Mouse (Mus musculus) heart, embryonic 16.5 days (tissue): ENCODE results near the gene Unk. TPM values are rescaled to one million over a fixed set of nuclear protein-coding genes. Genes with fewer than 3 reads are reported as not detected.

ENCODE experiments used
- ATAC-seq: fragments of 200-750 bp; cut with Nextera tagmentation; replicated peaks from 2 replicates; pipeline ENCODE4 v1.8.0; 2017; ENCODE audit warnings: moderate number of reproducible peaks; ENCODE audit not compliant: insufficient read depth, low FRiP score; ENCODE audit errors: extremely low read depth
- H3K27ac ChIP-seq: fragments of 300-500 bp; sonication (generic); 2 replicates; pipeline ENCODE4 v1.5.1; 2014; ENCODE audit warnings: mild to moderate bottlenecking, low read length, control low read depth, moderate library complexity
- H3K27me3 ChIP-seq: fragments of 300-500 bp; sonication (generic); 2 replicates; pipeline ENCODE4 v1.6.1; 2014; ENCODE audit warnings: low read length, mixed read lengths; ENCODE audit not compliant: control insufficient read depth, insufficient read depth
- H3K36me3 ChIP-seq: fragments of 300-500 bp; sonication (generic); 2 replicates; pipeline ENCODE4 v1.6.1; 2014; ENCODE audit not compliant: control insufficient read depth, insufficient read depth
- H3K4me1 ChIP-seq: fragments of 300-500 bp; sonication (generic); 2 replicates; pipeline ENCODE4 v1.6.1; 2014; ENCODE audit warnings: low read length, mixed read lengths; ENCODE audit not compliant: control insufficient read depth, insufficient read depth
- H3K4me2 ChIP-seq: fragments of 300-500 bp; sonication (generic); 2 replicates; pipeline ENCODE4 v1.6.1; 2014; ENCODE audit warnings: low read depth, mild to moderate bottlenecking, control low read depth, low read length
- H3K4me3 ChIP-seq: fragments of 300-500 bp; sonication (generic); 2 replicates; pipeline ENCODE4 v1.5.1; 2014; ENCODE audit warnings: mild to moderate bottlenecking, control low read depth, low read length
- H3K9ac ChIP-seq: fragments of 300-500 bp; sonication (generic); 2 replicates; pipeline ENCODE4 v1.6.1; 2014; ENCODE audit warnings: low read length, control low read depth
- H3K9me3 ChIP-seq: fragments of 300-500 bp; sonication (generic); replicated peaks from 2 replicates; pipeline ENCODE4 v1.6.1; 2016; ENCODE audit warnings: low read length; ENCODE audit not compliant: control insufficient read depth
- WGBS: fragments of 180-500 bp; shearing (Covaris S2); extraction: QIAGEN DNeasy Blood & Tissue Kit; methylation state at CpG from one replicate; pipeline ENCODE4 v1.1.7; 2014; 5-methylcytosine and 5-hydroxymethylcytosine counted together
- polyA plus RNA-seq: library from polyadenylated mRNA; unstranded; fragments of >200 nt; fragmentation: Nextera tagmentation; extraction: Ambion mirVana; gene quantifications from 2 replicates; pipeline ENCODE4 v1.2.1, GENCODE M21; 2015

The Unk gene
- polyA plus RNA-seq, 1 experiment from 2014 or later = 23.2 TPM

DNA sequence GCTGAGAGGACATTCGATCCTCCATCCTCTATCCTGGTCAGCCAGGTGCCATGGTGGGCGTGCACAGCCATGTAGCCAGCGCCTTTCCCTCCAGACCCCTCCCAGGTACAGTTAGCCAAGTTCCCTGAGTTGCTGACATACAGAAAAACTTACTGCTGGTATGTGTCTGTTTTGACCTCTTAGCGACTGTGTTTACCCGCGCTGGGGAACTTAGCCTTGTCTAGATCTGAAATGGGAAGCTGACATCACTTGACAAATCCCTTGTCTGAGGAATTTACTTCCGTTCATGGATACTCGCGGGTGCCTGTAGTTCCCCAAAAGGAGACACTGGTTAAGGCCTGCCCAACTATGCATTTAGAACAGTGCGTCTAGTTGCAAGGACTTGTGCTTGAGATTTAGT is 80.4 kb downstream of the Unk start:
- Histone ChIP-seq H3K27me3 (no peaks in the 10 kb centered on the region), H3K36me3 (peaks cover 10% of the 10 kb centered on the region), H3K9ac (peak overlapping the region; percentile 95), H3K4me3 (peak overlapping the region; percentile 84), H3K27ac (peak overlapping the region; percentile 84), H3K4me2 (peak overlapping the region; percentile 72), H3K9me3 (no peaks in the 10 kb centered on the region), H3K4me1 (peaks cover 28% of the 10 kb centered on the region)
- WGBS = 9% methylated on average over 10 of the region's 10 CpGs
- ATAC-seq = peak; percentile 24

Other genes with a start within 250 kb of the Unk start
- gene Caskin2, start 216.7 kb upstream of the Unk start, polyA plus RNA-seq = 18.9 and 22.1 TPM in 2 replicates
- 26.2 and 28.3 TPM in 2 replicates for gene Tsen54, start 215.6 kb upstream of the Unk start, polyA plus RNA-seq
- 17.7 and 18.2 TPM in 2 replicates for gene Llgl2, start 206.3 kb upstream of the Unk start, polyA plus RNA-seq
- gene Myo15b, start 171.9 kb upstream of the Unk start, polyA plus RNA-seq = 0.17 and 1.7 TPM in 2 replicates
- 68.4 and 82.9 TPM in 2 replicates for gene Smim5, start 130.4 kb upstream of the Unk start, polyA plus RNA-seq
- gene Smim6, start 118.3 kb upstream of the Unk start, polyA plus RNA-seq = 3.7 and 5.7 TPM in 2 replicates
- 20.2 and 23.5 TPM in 2 replicates for gene Sap30bp, start 97.0 kb upstream of the Unk start, polyA plus RNA-seq
- gene Recql5, start 96.8 kb upstream of the Unk start, polyA plus RNA-seq = 13.2 and 13.6 TPM in 2 replicates
- gene Itgb4, start 55.6 kb upstream of the Unk start, polyA plus RNA-seq = 2.7 and 4.4 TPM in 2 replicates
- 142 and 153 TPM in 2 replicates for gene Galk1, start 17.6 kb upstream of the Unk start, polyA plus RNA-seq
- gene H3f3b, start 2.4 kb upstream of the Unk start, polyA plus RNA-seq = 661 and 709 TPM in 2 replicates
- 3.2 and 5.9 TPM in 2 replicates for gene Unc13d, start 47.6 kb downstream of the Unk start, polyA plus RNA-seq
- 143 and 153 TPM in 2 replicates for gene Wbp2, start 56.7 kb downstream of the Unk start, polyA plus RNA-seq
- 79.8 and 89.2 TPM in 2 replicates for gene Trim47, start 96.9 kb downstream of the Unk start, polyA plus RNA-seq
- gene Trim65, start 100.8 kb downstream of the Unk start, polyA plus RNA-seq = 5.3 and 6.5 TPM in 2 replicates
- 102 and 106 TPM in 2 replicates for gene Mrpl38, start 108.5 kb downstream of the Unk start, polyA plus RNA-seq
- gene Fbf1, start 137.8 kb downstream of the Unk start, polyA plus RNA-seq = 20.8 and 23.7 TPM in 2 replicates
- 76.0 and 84.5 TPM in 2 replicates for gene Ten1, start 168.5 kb downstream of the Unk start, polyA plus RNA-seq
- gene Acox1, start 168.7 kb downstream of the Unk start, polyA plus RNA-seq = 38.6 and 40.5 TPM in 2 replicates
- gene Evpl, start 207.8 kb downstream of the Unk start, polyA plus RNA-seq = 1.2 TPM in 2 replicates
- gene Srp68, start 243.9 kb downstream of the Unk start, polyA plus RNA-seq = 65.9 and 72.3 TPM in 2 replicates